Mouse (Mus musculus) gastrocnemius, adult 8-10 months (tissue): ENCODE results near the gene Pcolce. TPM values are rescaled to one million over a fixed set of nuclear protein-coding genes. Genes with fewer than 3 reads are reported as not detected.
A peak's percentile ranks its signal among the peaks of the same experiment; 100 is the strongest.
"Not testable (repeated sequence)": the region's sequence is repeated elsewhere in the genome, so short reads cannot be mapped to it uniquely, and the experiment has no call there.

Experiments
- DNase-seq, 2 experiments: peaks; one replicate each; pipeline ENCODE4 v3.0.0; 2022; ENCODE audit warnings: low spot score in 2 of 2
- total RNA-seq, 4 experiments: library from RNA; stranded (reverse); gene quantifications; 2 replicates each; pipeline ENCODE4 v1.2.4; 2022

Pcolce gene
- total RNA-seq, 4 experiments from 2014 or later = 16.2 to 35.4 (median 22.9) TPM

DNA sequence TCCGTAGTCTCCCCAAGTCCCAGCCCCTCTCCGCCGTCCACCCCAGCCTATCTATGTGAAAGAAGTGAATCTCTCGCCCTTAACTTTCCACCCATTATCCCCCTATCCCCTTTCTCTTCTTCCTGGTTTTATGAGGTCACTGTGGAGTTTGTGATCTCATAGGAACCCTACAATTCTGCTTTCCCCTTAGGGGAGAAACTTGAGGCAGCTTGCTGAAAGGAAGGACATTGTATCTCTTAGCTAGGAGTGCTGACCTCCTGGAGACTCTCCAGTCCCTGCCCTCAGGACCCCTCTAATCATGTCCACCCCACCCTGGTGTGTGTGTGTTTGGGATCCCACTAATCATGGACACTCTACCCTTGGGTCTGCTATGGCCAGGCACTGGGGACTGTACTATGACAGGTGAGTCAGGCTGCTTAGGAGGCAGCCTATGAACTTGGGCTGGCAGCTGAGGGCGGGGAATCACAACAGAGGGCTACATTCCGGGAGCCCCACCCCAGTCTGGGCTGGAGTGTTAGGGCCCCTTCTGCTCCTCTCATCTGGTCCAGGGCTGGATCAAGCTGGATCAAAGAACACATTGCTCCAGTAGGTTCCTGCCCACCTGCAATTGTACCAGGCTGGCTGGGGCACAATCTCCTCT, 16.4 kb upstream of the Pcolce start:
- DNase-seq = no peak

DNA sequence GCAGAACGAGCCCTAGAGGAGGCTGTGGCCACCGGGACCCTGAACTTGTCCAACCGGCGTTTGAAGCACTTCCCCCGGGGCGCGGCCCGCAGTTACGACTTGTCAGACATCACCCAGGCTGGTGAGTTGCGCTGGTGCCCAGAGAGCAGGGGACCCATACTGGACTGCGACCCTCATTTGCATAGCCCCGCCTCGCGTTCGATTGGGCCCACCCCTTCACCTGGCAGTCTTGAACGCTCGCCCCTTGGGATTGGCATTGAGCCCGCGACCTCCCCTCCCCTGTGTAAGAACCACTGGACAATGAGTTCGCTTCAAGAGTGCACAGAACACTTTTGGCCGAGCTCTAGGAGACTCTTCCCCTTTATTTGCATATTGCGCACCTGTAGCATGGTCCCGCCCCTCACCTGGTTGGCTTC, 15.7 kb upstream of the Pcolce start:
- DNase-seq = no peak

DNA sequence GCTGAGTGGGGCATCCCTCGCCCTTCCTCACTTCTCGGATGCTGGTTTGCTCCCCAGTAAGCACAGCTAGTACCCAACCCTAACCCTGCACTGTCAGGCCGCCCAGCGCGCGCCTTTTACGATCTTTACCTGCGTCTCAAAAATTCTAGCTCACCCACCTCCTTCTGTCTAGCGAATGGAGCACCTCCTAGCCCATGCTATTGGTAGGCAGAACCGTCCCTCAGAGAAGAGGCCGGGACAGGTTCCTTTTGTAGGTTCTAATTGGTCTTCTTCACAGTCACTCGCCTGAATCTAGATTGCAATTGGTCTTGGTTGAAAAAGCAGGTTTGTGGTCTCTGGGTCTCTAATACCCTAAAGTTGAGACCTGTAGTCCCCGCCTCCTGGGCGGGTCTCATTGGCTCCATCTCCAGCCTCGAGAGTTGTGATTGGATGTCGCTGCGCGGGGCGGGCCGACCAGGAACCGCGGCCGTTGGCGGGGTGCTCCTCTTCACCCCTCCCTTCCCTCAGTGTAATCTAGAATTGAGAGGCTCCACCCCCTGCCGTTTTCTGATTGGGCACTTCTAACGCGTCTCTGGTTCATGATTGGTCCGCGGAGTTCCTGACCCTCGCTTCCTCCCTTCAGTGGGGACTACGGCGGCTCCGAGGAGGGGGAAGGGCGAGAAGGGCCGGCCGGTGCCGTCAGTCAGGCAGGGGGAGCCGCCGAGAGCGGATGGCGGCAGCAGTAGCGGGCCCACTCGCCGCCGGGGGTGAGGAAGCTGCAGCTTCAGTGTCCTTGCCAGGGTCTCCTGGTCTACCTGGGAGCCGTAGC, 15.1 kb upstream of the Pcolce start, which contains the start of the genes Fbxo24, Lrch4 and Gm20605:
Gene Fbxo24 (minus strand): TSS at position 505 of the 808 bp plus-strand sequence.
Gene Lrch4 (plus strand): TSS at position 624 of the 808 bp plus-strand sequence.
Gene Gm20605 (plus strand): TSS at position 678 of the 808 bp plus-strand sequence.
- peak; percentile 100 for DNase-seq

DNA sequence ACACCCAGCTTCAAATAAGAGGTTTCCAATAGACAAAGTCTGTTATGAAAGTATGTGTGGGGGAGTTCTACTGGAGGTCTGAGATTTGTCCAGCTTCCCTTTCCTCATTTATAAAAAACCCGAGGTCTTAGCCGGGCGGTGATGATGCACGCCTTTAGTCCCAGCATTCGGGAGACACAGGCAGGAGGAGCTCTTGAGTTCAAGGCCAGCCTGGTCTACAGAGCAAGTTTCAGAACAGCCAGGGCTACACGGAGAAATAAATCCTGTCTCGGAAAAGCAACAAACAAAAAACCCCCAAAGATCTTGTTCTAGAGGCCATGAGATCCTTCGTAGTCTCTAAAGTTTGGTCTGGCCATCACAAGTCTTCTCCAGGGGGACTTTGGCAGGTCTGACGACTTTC, 14.4 kb upstream of the Pcolce start:
- DNase-seq = no peak

DNA sequence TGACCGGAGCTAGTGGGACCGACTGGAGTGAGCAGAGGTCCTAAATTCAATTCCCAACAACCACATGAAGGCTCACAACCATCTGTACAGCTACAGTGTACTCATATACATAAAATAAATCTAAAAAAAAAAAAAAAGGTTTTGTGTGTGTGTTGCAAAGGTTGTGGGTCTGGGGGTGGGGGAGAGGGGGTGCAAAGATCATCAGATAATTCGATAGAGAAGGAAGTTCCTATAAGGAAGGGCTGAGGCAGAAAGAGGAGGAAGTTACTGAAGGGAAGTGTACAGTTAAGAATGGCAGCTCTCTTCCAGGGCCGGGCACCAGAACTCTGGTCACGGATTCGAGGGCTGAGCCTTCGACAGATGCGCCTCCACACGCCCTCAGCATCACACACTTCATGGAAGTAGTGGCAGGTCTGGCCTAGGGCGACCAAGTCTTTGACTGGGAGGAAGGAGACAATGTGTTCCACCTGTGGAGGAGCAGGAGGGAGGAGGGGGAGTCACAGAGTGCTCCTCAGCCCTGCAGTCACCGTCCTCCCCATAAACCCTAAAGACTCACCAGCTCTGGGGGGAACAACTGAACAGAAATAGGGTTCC, 10.4 kb upstream of the Pcolce start:
- no peak for DNase-seq

DNA sequence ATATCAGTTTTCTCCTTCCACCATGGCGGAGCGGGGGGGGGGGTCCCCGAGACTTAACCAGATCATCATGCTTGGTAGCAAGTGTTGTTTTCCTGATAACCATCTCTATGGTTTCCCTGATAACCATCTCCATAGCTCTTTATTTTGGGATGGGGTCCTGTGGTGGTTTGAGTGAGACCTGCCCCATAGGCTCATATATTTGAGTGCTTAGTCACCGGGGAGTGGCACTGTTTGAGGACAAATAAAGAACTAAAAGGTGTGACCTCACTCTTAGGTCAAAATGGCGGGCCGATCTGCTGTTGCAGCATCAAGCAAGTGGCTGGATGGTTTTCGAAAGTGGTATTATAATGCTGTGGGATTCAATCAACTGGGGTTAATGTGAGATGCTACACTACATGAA, 1.8 kb upstream of the Pcolce start:
- DNase-seq = no peak

DNA sequence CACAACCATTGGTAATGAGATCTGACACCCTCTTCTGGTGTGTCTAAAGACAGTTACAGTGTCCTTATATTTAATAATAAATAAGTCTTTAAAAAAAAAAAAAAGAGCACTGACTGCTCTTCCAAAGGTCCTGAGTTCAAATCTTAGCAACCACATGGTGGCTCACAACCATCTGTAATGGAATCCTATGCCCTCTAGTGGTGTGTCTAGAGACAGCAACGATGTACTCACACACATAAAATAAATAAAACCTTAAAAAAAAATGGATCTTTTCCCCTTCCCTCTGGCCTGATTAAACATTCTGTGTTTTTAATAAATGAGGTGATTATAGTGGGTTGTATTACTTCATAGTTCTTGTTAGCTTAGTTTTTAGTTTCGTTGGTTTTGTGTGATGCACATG, 1.3 kb upstream of the Pcolce start:
- not testable (repeated sequence) for DNase-seq

DNA sequence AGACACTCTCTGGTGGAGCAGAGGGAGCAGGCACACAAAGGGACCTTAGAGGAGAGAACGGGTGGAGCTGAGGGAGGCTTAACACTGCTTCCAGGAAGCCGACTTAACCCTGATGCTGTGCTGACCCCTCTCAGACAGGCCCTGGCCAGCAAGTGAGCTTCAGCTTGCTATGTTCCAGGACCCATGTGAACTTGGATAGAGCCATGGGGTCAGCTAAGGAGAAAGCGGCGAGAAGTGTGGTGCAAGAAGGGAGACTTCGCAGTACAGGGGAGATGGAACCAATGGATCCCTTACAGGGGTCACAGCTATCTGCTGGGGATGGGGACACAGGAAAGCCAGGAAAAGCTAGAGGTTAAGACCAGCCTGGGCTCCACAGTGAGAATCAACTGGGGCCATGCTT, 508 bp downstream of the Pcolce start:
- DNase-seq = no peak

DNA sequence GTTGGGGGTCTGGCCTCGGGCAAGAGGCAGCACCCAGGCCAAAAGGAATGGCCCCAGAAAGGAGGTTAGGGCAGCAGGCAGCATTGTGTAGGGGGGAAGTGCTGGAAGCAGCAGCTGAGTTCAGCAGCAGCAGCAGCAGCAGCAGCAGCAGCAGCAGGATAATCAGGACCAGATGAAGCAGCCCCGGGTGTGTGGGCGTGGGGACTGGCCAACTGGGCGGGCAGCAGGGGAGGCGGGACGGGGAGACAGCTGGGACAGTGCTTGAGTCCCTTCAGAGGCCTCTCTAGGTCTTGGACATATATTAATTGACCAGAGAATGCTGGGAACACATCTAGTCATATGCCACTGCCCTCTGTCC, 2.4 kb downstream of the Pcolce start:
- peak; percentile 52 to 74 for DNase-seq

DNA sequence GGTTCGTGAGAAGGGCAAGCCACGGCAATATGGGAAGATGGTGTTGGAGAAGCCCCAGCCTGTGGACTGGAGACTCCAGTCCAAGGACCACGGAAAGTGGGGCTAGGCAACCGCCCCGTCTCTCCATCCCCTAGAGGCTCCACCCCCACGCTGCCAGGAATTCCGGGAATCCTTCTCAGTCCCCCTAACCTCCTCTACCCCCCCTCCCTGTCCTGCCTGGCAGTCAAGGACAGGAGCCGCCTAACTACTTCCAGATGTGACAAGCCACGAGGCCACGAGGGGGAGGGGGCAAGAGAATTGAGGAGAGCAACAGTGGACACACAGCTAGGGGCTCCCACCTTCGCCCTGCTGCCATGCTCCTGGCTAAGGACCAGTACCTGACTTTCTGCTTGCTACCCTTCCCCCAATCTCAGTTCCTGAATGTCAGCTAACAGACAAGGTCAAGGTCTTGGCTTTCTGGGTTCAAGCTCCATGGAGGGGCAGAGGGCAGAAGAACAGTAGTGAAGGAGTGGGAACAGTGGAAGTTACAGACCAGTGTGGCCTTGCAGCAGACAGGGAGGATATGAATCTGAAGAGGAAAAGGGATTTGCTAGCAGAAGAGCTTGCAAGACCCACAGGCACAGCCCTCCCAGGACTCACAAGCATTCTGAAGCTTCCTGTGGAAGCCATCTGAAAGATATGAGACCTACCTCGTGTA, 2.9 kb downstream of the Pcolce start:
- peak; percentile 79 to 81 for DNase-seq

DNA sequence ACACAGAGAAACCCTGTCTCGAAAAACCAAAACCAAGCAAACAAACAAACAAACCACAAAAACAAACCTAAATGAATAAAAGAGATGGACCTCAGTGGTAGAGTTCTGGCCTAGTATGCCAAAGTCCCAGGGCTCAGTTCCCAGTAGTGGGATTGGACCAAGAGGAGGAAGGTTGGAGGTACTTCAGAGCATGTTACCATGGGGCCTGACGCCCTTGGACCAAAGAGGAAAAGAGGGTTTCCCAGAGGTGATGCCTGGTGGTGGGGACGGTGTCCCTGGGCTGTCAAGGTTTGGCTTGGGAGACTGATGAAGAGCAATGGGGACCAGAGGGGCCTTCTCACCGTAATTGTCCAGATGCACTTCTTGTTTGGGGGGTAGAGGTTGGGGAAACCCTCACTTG, 3.5 kb downstream of the Pcolce start:
- no peak for DNase-seq

DNA sequence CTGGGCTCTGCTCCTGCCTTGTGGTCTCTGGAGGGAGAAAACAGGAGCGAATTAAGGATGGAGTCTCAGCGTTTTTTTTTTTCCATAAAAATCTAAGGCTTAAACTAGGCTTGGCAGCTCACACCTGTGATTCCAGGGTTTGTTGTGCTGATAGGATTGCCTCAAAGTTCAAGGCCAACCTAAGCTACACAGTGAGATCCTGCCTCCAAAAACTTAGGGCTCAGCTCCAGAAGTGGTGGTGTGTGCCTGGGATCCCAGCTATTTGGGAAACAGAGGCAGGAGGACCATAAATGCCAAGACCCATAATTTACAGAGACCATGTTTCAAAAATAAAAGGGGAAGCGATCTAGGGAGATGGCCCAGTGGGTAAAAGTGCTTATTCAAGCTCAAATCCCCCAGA, 4.3 kb downstream of the Pcolce start:
- no peak for DNase-seq

DNA sequence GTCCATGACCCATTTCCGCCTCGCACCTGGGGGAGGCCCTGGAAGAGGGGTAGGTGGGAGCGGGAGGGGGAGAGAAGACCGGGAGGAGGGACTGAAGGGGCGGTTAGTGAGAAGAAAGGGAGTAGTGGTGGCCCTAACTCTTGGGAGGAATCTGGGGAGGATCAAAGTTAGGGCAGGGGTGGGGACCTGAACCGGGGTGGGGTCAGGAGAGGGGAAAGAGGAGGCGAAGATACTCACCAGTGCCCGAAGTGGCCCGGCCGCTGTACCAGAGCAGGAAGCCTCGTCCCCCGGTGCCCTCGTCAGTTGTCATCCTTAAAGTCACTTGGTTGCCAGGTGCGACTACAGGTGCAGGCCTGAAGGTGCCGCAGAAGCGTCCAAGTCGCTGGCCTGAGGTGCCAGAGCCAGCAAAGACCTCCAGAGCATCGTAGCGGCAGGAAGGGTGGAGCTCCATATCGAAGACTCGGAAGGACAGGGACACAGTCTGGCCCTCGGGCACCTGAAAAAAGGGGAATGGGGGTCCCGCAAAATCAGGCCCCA, 4.9 kb downstream of the Pcolce start:
- no peak for DNase-seq

DNA sequence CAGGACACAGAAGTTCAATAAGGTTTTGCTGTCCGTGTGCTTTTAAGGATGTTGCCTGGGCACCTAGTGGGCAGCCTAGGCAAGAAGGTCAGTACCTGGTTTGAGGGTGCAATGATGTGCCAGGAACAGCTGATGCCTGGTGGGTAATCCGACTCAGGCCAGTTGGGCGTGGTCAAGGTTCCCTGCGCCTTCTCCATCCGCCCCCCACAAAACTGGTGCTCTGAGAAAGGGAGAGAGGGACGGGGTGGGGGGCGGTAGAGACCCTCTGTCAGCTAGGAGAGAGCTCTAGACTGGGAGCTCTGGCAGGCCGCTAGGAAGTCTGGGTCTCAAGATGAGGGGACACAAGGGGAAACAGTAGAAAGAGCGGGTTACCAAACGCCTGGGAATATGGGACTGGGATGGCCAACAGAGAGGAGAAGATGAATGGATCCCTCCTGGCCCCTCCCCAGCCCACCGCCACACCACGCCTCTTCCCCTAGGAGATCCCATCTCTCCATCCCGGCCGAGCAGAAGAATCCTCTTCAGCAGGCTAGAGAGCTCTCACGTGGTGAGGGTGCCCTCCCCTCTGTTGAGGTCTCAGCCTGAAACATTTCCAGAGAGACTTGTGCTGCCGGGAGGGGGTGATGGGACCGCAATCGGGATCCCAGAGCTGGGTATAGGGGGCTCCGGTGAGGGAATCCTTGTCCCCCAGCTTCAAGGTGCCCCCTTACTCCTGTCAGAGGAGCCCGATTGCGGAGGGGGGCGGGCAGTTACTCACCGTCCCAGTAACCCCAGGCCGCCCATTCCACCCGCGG, 5.5 kb downstream of the Pcolce start:
- DNase-seq = no peak

DNA sequence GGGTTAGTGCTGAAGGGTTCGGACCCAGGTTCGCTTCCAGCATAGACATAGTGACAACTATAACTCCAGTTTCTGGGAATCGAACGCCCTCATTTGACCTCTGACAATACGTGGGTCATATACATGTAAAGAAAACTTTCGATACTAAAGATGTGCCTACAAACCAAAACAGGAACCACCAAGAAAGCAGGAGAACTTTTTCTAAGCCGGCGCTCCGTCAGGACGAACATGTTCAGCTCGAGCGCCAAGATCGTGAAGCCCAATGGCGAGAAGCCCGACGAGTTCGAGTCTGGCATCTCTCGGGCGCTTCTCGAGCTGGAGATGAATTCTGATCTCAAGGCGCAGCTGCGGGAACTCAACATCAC, 12.2 kb downstream of the Pcolce start:
- no peak for DNase-seq

DNA sequence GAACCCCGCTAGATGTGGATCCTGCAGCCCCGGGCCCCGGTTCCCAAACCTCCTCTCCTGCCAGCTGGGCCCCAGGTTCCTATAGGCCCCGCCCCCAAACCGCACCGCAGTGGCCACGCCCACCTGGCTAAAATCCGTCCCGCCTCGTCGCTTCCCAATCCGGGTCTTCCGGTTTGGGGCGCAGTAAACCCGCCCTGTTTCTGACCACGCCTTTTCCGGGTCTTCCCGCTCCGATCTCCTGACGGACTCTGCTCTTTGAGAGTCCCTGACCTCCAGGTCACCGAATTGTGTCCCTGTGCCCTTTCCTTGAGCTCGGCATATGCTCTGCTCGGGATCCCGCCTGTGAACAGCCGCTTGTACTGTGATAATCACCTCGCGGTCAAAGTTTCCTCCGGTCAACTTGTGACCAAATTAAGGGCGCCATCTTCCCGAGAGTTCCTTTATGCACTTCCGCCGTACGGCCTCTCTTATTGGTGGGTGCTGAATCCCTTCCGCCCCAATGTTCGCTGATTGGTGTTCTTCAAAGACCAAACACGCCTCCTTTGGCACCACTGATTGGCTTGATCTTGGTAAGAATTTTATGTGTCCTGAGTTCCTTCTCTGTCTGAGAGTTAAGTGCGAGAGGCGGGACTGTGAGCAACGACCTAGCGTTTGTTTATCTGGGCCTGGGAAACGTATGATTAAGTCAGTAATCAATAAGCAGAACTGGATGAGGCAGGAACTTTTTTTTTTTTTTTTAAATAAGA, 12.8 kb downstream of the Pcolce start, which contains the start of gene Mospd3:
Gene Mospd3 (minus strand): TSS at position 440 of the 746 bp plus-strand sequence.
- DNase-seq = peak; percentile 91 to 93

DNA sequence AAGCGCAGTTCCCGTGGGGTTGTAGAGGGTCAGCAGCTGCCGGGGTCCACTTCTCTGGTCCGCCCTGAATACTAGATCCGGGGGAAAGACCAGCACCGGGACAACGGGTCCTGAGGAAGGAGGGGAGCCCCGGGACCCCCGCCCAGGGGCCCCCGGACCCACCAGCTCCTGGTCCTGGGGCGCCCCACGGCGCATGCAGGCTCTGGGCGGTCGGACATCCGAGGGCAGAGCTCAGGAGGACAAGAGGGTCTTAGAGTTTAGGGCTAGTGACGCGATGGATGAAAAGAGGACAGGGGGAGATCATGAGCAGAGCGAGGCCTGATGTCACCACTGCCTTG, 13.3 kb downstream of the Pcolce start:
- DNase-seq = no peak

DNA sequence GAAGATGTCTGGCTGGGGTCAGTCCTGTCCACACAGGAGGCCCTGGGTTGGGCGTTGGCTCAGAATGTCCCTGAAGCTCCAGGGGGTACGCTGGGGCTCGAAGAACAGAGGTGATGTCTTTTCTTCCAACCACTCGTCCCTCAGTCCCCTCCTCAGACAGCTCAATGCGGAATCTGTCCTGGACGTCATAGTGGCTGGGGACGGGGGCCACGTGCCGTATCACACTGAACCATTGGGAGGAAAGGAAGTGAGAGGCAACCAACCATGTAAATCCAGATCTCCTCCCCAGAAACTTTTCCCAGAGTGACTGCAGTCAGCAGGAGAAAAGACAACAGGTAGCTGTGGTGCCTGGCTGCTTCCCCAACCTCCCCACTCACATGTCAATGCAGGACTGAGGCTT, 14.0 kb downstream of the Pcolce start:
- DNase-seq = no peak

DNA sequence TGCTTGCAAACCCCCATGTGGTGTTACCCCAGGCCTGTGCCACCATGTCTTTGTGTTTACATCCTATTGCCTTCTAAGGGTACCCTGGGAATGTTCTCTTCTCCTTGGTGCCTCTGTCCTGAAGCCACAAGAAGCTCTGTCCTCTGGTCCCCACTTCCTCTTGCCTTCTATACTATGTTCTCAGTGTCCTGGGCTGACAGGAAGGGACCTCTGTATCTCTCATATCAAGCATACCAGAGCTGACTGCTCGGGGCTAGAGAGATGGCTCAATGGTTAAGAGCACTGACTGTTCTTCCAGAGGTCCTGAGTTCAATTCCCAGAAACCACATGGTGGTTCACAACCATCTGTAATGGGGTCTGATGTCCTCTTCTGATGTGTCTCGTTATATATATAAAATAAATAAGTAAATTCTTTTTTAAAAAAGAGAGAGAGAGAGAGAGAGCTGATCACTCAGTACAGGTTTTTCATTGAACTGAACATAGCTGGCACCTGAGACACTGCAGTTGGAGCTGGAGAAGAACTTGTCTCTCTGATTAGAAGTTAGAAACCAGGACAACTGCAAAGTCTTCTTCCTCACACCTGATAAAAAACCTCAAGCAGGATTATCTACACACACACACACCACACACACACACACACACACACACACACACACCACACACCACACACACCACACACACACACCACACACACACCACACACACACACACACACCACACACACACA, 15.3 kb downstream of the Pcolce start:
- DNase-seq = no peak
